Mouse (Mus musculus) limb, embryonic 11.5 days (tissue): ENCODE measurements around the gene C730034F03Rik. TPM values are rescaled to one million over a fixed set of nuclear protein-coding genes. Genes with fewer than 3 reads are reported as not detected.

Experiments
- ATAC-seq: fragments of 200-750 bp; cut with Nextera tagmentation; 2 replicates; pipeline ENCODE4 v1.8.0; 2017; ENCODE audit warnings: low read depth; ENCODE audit not compliant: insufficient number of reproducible peaks, low FRiP score, low TSS enrichment
- DNase-seq: peaks from one replicate; pipeline ENCODE4 v3.0.0-alpha.2; 2015; ENCODE audit warnings: low spot score
- H3K27ac ChIP-seq: fragments of 300-500 bp; sonication (generic); replicated peaks from 2 replicates; pipeline ENCODE4 v1.5.1; 2014; ENCODE audit warnings: low read depth, mild to moderate bottlenecking, low read length
- H3K27me3 ChIP-seq: fragments of 300-500 bp; sonication (generic); 2 replicates; pipeline ENCODE4 v1.6.1; 2014; ENCODE audit warnings: mild to moderate bottlenecking, low read length, mixed read lengths; ENCODE audit not compliant: control insufficient read depth, insufficient read depth
- H3K36me3 ChIP-seq: fragments of 300-500 bp; sonication (generic); 2 replicates; pipeline ENCODE4 v1.6.1; 2014; ENCODE audit warnings: mild to moderate bottlenecking, low read length, moderate library complexity, mixed read lengths; ENCODE audit not compliant: control insufficient read depth, insufficient read depth
- H3K4me1 ChIP-seq: fragments of 300-500 bp; sonication (generic); 2 replicates; pipeline ENCODE4 v1.6.1; 2014; ENCODE audit warnings: low read length, mixed read lengths; ENCODE audit not compliant: control insufficient read depth, insufficient read depth
- H3K4me2 ChIP-seq: fragments of 300-500 bp; sonication (generic); 2 replicates; pipeline ENCODE4 v1.6.1; 2014; ENCODE audit warnings: low read depth, mild to moderate bottlenecking, moderate library complexity; ENCODE audit not compliant: severe bottlenecking
- H3K4me3 ChIP-seq: fragments of 300-500 bp; sonication (generic); 2 replicates; pipeline ENCODE4 v1.5.1; 2014; ENCODE audit warnings: low read depth, low read length
- H3K9ac ChIP-seq: fragments of 300-500 bp; sonication (generic); 2 replicates; pipeline ENCODE4 v1.6.1; 2014; ENCODE audit warnings: mild to moderate bottlenecking, low read length
- H3K9me3 ChIP-seq: fragments of 300-500 bp; sonication (generic); 2 replicates; pipeline ENCODE4 v1.6.1; 2016; ENCODE audit warnings: low read length; ENCODE audit not compliant: control insufficient read depth
- WGBS: fragments of 180-500 bp; shearing (Covaris S2); extraction: QIAGEN DNeasy Blood & Tissue Kit; methylation state at CpG from one replicate; pipeline ENCODE4 v1.1.7; 2014; 5-methylcytosine and 5-hydroxymethylcytosine counted together
- polyA plus RNA-seq: library from polyadenylated mRNA; unstranded; fragments of >200 nt; fragmentation: Nextera tagmentation; extraction: Ambion mirVana; gene quantifications from 2 replicates; pipeline ENCODE4 v1.2.1, GENCODE M21; 2014

C730034F03Rik gene
- polyA plus RNA-seq, 1 experiment from 2014 or later: 1.7 TPM

DNA sequence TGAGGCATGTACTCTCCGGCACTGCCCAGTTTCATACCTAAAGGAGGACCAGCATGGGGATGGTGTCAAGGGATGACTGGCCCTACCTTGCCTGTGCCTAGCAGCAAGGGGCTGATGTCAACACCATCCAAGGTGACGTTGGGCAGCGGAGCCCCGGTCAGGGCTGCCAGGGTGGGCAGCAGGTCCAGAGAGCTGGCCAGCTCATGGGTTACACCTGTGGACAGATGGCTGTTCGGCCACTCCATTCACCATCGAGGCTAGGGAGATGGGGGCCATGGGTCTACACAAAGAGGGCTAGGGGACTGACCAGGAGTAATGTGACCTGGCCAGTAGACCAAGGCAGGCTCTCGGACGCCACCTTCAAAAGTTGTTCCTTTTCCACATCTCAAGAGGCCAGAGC is 44.5 kb downstream of the C730034F03Rik start:
- H3K9ac ChIP-seq: no peak overlapping the region
- no peak for ATAC-seq
- H3K4me2 ChIP-seq: no peak overlapping the region
- no peak overlapping the region for H3K27ac ChIP-seq
- WGBS: 96% methylated on average over 8 of the region's 8 CpGs
- H3K4me1 ChIP-seq: peaks cover 4% of the 10 kb centered on the region; the same call in 1 of the 2 replicates
- H3K27me3 ChIP-seq: no peaks in the 10 kb centered on the region
- H3K4me3 ChIP-seq: no peak overlapping the region
- H3K36me3 ChIP-seq: no peaks in the 10 kb centered on the region
- no peak for DNase-seq
- H3K9me3 ChIP-seq: no peaks in the 10 kb centered on the region

DNA sequence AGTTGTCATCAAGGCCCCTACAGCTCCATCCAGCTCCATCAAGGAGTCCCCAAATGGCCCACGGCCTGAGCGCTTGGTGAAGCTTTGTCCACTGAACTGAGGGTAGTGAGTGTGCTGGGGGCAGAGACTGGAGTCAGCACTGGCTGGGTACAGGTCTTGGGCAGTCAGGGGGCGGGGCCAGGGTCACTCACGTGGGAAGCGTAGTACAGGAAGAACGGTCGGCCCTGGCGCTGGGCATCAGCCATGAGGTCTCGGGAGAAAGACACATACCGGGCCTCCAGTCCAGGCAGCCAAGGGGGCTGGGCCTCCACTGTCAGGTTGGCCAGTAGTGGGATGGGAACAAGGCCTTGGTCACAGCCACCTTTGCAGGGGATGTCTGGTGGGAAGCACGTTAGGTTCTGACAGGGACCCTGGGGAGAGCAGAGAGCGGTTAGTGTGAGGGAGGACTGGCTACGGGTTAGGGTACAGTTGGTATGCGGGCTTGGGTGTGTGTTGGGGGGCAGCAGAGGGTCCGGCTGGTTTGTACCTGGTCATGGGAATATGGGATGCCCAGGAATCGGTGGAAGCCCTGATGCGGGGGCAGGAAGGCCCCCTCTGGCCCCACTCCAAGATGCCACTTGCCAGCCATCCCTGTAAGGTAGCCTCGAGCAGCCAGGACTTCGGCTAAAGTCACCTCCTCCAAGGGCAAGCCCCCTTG is 45.4 kb downstream of the C730034F03Rik start:
- Histone ChIP-seq H3K9me3 (no peaks in the 10 kb centered on the region), H3K4me1 (peaks cover 4% of the 10 kb centered on the region; the same call in 1 of the 2 replicates), H3K27me3 (no peaks in the 10 kb centered on the region), H3K27ac (no peak overlapping the region), H3K4me3 (no peak overlapping the region), H3K36me3 (no peaks in the 10 kb centered on the region), H3K9ac (no peak overlapping the region), H3K4me2 (no peak overlapping the region)
- ATAC-seq: no peak
- no peak for DNase-seq
- WGBS: 95% methylated on average over 19 of the region's 19 CpGs

GRCm38 (mm10) chr15:89475293-89475600 is 45.9 kb downstream of the C730034F03Rik start:
- H3K27me3 ChIP-seq: no peaks in the 10 kb centered on the region
- ATAC-seq (no peak), DNase-seq (no peak)
- no peak overlapping the region for H3K27ac ChIP-seq
- no peaks in the 10 kb centered on the region for H3K9me3 ChIP-seq
- H3K4me2 ChIP-seq: peak overlapping the region; percentile 77
- peak overlapping the region; percentile 56 for H3K4me3 ChIP-seq
- no peak overlapping the region for H3K9ac ChIP-seq
- peaks cover 4% of the 10 kb centered on the region; the same call in 1 of the 2 replicates for H3K4me1 ChIP-seq
- WGBS: 92% methylated on average over 7 of the region's 7 CpGs
- no peaks in the 10 kb centered on the region for H3K36me3 ChIP-seq

GRCm38 (mm10) chr15:89475611-89476474 is 46.5 kb downstream of the C730034F03Rik start:
- Histone ChIP-seq H3K4me3 (peak overlapping the region; percentile 56), H3K9ac (peak overlapping the region; percentile 52), H3K4me2 (peak overlapping the region; percentile 77), H3K27me3 (no peaks in the 10 kb centered on the region), H3K36me3 (no peaks in the 10 kb centered on the region), H3K27ac (no peak overlapping the region), H3K4me1 (peaks cover 4% of the 10 kb centered on the region; the same call in 1 of the 2 replicates), H3K9me3 (no peaks in the 10 kb centered on the region)
- peak; percentile 96 for ATAC-seq
- DNase-seq: peak; percentile 90
- 9% methylated on average over 44 of the region's 44 CpGs for WGBS

DNA sequence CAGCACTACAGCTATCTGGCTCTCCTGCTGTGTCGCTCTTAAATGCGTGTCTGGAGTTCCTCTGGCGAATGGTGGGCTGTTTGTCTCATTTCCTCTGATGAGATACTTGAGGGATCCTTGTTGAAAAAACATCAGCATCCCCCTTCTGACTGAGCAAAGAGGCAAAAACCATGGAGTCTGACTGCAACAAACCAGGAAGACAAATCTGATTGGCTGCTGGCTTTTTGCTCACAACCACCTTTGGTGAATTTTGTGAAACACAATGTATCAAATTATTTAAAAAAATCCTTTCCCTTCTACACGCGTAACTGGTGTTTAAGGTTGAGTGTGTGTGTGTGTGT is 47.1 kb downstream of the C730034F03Rik start:
- peaks cover 4% of the 10 kb centered on the region; the same call in 1 of the 2 replicates for H3K4me1 ChIP-seq
- WGBS: 6% methylated on average over 5 of the region's 5 CpGs

DNA sequence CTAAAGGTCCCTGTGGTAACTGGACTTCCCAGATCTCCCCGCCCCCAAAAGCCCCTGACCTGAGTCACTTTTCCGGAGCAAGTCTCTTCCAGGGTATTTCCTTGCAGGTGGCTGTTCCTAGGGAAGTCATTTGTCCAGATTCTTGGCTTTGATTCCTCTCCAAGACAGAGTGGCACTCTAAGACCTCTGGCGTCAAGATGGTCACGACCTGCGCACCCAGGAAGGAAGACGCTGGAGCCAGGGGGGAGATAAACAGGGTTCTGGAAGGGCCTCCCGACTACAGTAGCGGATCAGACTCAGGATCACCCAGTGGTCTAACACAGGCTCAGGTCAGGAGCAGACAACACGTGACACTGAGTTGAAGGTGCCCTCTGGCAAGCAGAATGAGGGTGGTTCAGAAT is 47.7 kb downstream of the C730034F03Rik start, which contains the start of gene Arsa:
Gene Arsa, minus strand, starts transcription at position 335 of the 401 bp plus-strand sequence.
- Histone ChIP-seq H3K27ac (no peak within 1 kb of the TSS), H3K9me3 (no peaks in the 10 kb centered on the region), H3K27me3 (no peaks in the 10 kb centered on the region), H3K4me2 (peak within 1 kb of the TSS; percentile 77), H3K36me3 (no peaks in the 10 kb centered on the region), H3K9ac (peak within 1 kb of the TSS; percentile 52), H3K4me3 (peak within 1 kb of the TSS; percentile 56), H3K4me1 (peaks cover 4% of the 10 kb centered on the region; the same call in 1 of the 2 replicates)
- WGBS: 29% methylated on average over 9 of the region's 9 CpGs
- no peak for ATAC-seq
- DNase-seq: no peak

More for the DNA sequence above, 47.1 kb downstream of the C730034F03Rik start:
- H3K9ac ChIP-seq: peak overlapping the region; percentile 52
- peak overlapping the region; percentile 56 for H3K4me3 ChIP-seq
- no peaks in the 10 kb centered on the region for H3K27me3 ChIP-seq
- ATAC-seq: no peak; the same call in 1 of the 2 replicates
- no peak overlapping the region for H3K27ac ChIP-seq
- peak overlapping the region; percentile 77 for H3K4me2 ChIP-seq
- no peak for DNase-seq
- H3K9me3 ChIP-seq: no peaks in the 10 kb centered on the region
- H3K36me3 ChIP-seq: no peaks in the 10 kb centered on the region

DNA sequence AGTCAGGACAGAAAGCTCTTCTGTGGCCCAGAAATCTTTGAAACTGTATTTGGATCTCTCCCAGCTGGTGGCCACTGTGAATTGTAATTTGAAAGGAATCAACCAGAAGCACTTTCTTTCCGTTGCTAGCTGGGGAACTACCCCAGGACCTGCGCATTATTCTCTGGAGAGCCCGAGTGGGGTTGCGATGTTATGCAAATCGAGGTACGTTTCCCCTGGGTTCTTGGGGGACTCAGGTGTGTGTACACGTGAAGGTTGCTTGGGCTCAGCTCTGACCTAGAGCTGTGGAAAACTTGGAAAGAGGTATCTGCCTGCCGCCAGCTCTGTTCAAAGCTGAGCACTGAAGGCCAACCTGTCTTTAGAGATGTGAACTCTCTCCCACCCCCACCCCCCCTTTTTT is 48.4 kb downstream of the C730034F03Rik start:
- Histone ChIP-seq H3K9me3 (no peaks in the 10 kb centered on the region), H3K4me2 (no peak overlapping the region), H3K9ac (no peak overlapping the region), H3K27ac (no peak overlapping the region), H3K4me1 (peaks cover 4% of the 10 kb centered on the region; the same call in 1 of the 2 replicates), H3K36me3 (no peaks in the 10 kb centered on the region), H3K4me3 (no peak overlapping the region), H3K27me3 (no peaks in the 10 kb centered on the region)
- DNase-seq (no peak), ATAC-seq (no peak)
- WGBS: 52% methylated on average over 8 of the region's 8 CpGs

GRCm38 (mm10) chr15:89478622-89479021 is 49.2 kb downstream of the C730034F03Rik start:
- no peak overlapping the region for H3K27ac ChIP-seq
- DNase-seq (no peak), ATAC-seq (no peak)
- no peaks in the 10 kb centered on the region for H3K27me3 ChIP-seq
- peaks cover 4% of the 10 kb centered on the region; the same call in 1 of the 2 replicates for H3K4me1 ChIP-seq
- no peak overlapping the region for H3K4me2 ChIP-seq
- no peaks in the 10 kb centered on the region for H3K9me3 ChIP-seq
- no peak overlapping the region for H3K9ac ChIP-seq
- no peaks in the 10 kb centered on the region for H3K36me3 ChIP-seq
- no peak overlapping the region for H3K4me3 ChIP-seq
- 89% methylated on average over 3 of the region's 3 CpGs for WGBS
